ENCODE assay signal across 17 mouse cellular contexts in the genomic region with DNA sequence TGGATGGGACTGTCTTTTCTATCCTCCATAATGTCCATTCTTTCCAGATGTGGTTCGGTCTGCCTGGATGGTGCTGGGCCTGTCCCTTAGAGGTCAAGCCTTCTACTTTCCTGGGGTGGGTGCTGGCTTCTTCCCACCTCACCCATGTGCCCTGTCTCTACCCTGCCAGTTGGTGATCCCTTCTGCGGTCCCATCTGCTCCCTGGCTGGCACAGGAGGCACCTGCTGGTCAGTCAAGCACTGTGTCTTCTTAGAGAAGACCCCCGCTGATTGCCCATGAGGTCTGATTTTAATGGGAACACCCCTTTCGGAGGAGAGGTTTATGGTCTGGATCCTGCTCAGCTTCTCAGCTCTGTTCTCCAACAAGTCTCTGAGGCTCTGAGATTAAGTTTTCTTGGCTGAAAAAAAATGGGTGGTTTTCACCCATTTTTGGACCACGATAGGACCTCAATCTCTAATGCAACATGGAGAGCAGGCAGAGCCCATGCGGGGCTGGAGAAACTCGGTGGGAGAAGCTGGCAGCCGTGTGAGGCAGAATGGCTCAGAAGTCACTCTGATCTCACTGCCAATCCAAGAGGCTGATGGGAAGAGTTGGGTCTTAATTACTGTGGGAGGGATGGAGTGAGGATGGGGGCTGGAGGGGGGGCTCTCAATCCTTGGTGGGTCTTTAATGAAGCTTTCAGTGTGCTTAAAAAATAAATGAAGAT.
DNase-seq lines count a peak whose midpoint lies in the region; ATAC-seq lines count a peak whose summit lies in the region.
"Had no signal": no experiment of that assay in that cellular context is flagged by ENCODE, and none has a peak within 500 bp of the region (broad histone marks: within the 10 kb centered on the region; RNA-seq: fewer than 3 reads in every experiment).

No protein-coding gene starts in this region.

- ATAC-seq in cerebellum, adult (ENCODE audit: insufficient number of reproducible peaks, low FRiP score, low TSS enrichment): no peak
- ATAC-seq: CD4-positive, CD25-positive, alpha-beta regulatory T cell, adult 4 months; forebrain, embryonic 14.5 days; hindbrain, postnatal 0 days had no signal

- peak; percentile 41 for DNase-seq in cerebellum, adult 11 months
- peak; percentile 27 to 30 for DNase-seq in cerebellum, adult 18-20 months
- DNase-seq in cerebellum, adult 9-11 months: peak; percentile 65
- DNase-seq in cerebellum, postnatal 36 days: peak; percentile 47 to 51
- DNase-seq in natural killer cell, adult 2 months (ENCODE audit: low spot score in 2 of 2): no peak
- DNase-seq in thymus, postnatal 4 days: no peak
- DNase-seq: adrenal gland, adult 8-10 months; adrenal gland, postnatal 36 days; B cell, adult 2 months; embryo, embryonic 11 days; gastrocnemius, postnatal 10 days; heart, adult 18-20 months; heart, postnatal 14 days had no signal

Comparison
In these comparisons a context has a peak if more than half of its experiments do, and no peak if none do; other contexts are left out.
1. DNase-seq: peak in cerebellum, adult 11 months (single experiment), cerebellum, adult 18-20 months (2 of 2), cerebellum, adult 9-11 months (single experiment) and cerebellum, postnatal 36 days (2 of 2); none in natural killer cell, adult 2 months (0 of 2) and thymus, postnatal 4 days (single experiment).